Mouse (Mus musculus) brown adipose tissue, adult 24 weeks (tissue): ENCODE measurements around the gene Fgf12. TPM values are rescaled to one million over a fixed set of nuclear protein-coding genes. Genes with fewer than 3 reads are reported as not detected.

ENCODE experiments used
- H3K27ac ChIP-seq: fragments of 200-500 bp; replicated peaks from 2 replicates; pipeline ENCODE4 v1.5.1; 2012; ENCODE audit warnings: low read depth, mild to moderate bottlenecking, low read length
- H3K4me1 ChIP-seq: fragments of 200-500 bp; 2 replicates; pipeline ENCODE4 v1.6.1; 2012; ENCODE audit warnings: low read length, mixed read lengths; ENCODE audit not compliant: control insufficient read depth, insufficient read depth, insufficient read length
- H3K4me3 ChIP-seq: fragments of 200-500 bp; 2 replicates; pipeline ENCODE4 v1.5.1; 2012; ENCODE audit warnings: low read depth, mild to moderate bottlenecking, low read length, moderate library complexity; ENCODE audit not compliant: insufficient read depth
- polyA plus RNA-seq: library from polyadenylated mRNA; stranded (reverse); fragments of >200 nt; gene quantifications from 2 replicates; pipeline ENCODE4 v1.2.4, GENCODE M21; 2012; ENCODE audit not compliant: missing spikeins, insufficient read depth, insufficient read length

Fgf12 gene
- polyA plus RNA-seq = not detected in 2 replicates

DNA sequence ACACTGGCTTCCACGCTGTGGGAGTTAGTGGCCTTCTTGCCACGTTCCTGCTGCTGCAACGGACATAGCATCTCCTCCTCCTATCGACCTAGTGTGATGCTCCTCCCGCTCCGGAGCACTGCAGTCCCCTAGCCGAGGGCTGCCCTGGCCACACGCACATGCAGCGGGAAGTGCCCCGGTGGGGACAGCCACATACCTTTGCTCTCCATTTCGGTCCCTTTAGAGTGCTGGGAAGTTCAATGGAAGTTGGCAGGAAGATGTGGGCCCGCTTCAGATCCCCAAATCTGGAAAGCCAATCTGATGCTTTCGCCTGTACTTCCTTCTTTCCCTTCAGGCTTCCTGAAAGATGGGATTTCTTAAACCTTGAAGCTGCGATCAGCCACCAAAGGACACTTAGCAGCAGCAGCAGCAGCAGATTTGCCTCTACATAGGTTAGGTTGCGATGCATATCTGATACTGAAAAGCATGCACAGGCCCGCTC, at the start of gene Fgf12:
Fgf12 (minus strand) TSS at position 431 of the 481 bp plus-strand sequence.
- Histone ChIP-seq H3K4me3 (no peak within 1 kb of the TSS), H3K27ac (no peak within 1 kb of the TSS)

DNA sequence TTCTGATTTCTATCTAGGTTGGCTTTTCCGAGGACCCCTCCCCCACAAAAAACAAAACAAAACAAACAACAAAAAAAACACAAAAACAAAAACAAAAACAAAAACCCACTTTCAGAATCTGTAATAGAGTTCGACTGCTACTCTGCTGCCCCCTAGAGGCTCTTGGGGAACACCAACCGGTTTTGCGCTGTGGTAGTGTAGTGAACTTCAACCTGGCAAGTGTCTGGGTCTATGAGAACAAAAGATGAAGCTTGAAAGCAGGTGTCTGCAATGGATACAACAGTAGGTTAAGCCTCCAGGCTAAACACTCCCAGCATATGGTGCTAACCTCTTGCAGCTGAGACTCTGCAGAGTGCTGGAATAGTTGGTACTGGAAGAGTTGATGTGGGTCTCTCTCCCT, 40.2 kb upstream of the Fgf12 start:
- H3K4me3 ChIP-seq = no peak overlapping the region
- H3K27ac ChIP-seq = no peak overlapping the region
- H3K4me1 ChIP-seq = no peaks in the 10 kb centered on the region

More for the DNA sequence above, at the start of gene Fgf12:
- H3K4me1 ChIP-seq = no peaks in the 10 kb centered on the region

DNA sequence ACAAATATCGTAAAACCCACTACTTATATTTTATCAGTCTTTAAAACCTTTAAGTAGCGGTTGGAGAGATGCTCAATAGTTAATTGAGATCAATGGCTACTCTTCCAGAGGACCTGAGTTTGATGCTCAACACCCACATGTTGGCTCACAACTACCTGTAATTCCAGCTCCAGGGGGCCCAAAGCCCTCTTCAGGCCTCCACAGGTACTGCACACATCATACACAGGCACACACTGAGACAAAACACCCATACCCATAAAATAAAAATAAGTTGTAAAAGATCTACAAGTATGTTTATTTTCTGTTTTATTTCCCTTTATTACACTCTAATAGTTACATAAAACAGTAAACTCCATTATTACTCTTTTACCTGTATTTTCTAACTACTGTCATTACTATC, 17.4 kb upstream of the Fgf12 start:
- Histone ChIP-seq H3K4me3 (no peak overlapping the region), H3K4me1 (no peaks in the 10 kb centered on the region), H3K27ac (no peak overlapping the region)

- no peaks in the 10 kb centered on the region for H3K4me1 ChIP-seq
- no peak overlapping the region for H3K27ac ChIP-seq
- no peak overlapping the region for H3K4me3 ChIP-seq
Measured at GRCm38 (mm10) chr16:28761417-28761976, 8.6 kb upstream of the Fgf12 start.

DNA sequence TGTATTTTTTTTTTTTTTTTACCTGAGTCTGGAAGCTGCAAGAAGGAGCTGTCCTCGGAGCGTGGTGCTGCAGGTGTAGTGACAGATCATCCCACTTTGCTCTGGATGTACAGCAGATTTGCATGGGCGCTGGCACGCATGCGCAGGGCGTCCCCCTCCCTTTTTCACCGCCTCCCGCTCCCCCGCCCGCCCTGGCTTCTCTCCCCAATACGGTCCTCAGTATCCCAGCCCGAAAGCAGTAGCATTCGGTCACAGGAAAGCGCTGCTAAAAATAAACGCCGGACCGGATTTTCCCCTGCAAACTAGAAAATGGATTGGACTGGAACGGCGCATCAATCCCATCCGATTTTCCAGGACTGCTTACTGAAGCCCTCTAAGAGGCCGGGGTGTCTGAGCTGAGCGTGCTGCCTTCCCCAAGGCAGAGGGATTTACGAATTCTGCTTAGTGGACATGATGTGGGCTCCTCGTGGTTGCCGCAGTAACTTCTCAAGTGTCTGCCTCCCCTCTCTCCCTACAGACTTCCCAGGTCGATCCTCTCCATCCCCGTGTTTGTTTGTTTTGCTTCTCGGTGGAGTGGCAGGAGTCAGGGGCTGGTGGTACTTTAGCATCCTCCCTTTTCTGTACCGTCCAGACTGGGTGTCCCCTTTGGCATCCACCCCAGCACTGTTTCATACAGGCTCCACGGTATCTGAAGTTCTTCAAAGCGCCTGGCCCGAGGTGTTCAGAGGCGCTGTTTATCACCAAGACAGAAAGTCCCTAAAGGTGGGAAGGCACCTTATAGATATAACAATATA, 453 bp upstream of the Fgf12 start:
- no peaks in the 10 kb centered on the region for H3K4me1 ChIP-seq
- H3K4me3 ChIP-seq = no peak overlapping the region
- no peak overlapping the region for H3K27ac ChIP-seq

DNA sequence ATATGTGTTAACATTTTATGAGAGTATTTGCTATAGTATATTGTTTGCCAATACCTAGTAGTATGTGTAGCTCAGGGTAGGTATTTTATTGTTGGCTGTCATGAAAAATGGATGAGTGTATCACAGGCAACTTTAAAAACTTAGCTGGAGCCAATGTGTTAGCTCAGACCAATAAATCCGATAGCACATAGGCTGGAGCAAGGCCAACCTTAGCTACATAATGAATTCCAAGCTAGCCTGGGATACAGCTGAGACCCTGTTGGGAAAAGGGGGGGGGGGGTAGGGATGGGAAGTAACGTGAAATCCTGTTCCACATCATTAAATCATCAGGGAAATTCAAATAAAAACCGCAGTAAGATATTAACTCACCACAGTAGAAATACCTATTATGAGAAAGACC, 18.4 kb downstream of the Fgf12 start:
- Histone ChIP-seq H3K4me3 (no peak overlapping the region), H3K4me1 (no peaks in the 10 kb centered on the region), H3K27ac (no peak overlapping the region)

DNA sequence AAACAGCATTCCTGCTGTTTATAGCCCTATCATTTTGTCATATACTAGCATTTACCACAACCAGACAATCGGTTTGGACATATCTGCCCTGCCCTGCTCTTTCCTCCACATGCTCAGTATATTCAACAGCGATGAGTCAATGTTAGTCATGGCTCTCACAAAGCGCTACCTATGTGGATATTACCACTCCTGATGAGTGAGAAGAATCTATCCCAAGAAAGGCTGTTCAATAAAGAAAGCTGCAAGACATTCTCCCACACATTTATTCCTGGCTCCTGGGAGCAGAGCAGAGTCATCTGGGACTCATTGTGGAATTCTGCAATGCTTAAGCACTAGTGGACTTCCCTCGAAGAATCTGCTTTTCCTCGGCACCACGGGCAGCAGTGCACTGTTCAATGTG, 26.1 kb downstream of the Fgf12 start:
- no peaks in the 10 kb centered on the region for H3K4me1 ChIP-seq
- no peak overlapping the region for H3K4me3 ChIP-seq
- no peak overlapping the region for H3K27ac ChIP-seq

GRCm38 (mm10) chr16:28706623-28707022, 46.2 kb downstream of the Fgf12 start:
- no peak overlapping the region for H3K27ac ChIP-seq
- H3K4me1 ChIP-seq = no peaks in the 10 kb centered on the region
- no peak overlapping the region for H3K4me3 ChIP-seq

DNA sequence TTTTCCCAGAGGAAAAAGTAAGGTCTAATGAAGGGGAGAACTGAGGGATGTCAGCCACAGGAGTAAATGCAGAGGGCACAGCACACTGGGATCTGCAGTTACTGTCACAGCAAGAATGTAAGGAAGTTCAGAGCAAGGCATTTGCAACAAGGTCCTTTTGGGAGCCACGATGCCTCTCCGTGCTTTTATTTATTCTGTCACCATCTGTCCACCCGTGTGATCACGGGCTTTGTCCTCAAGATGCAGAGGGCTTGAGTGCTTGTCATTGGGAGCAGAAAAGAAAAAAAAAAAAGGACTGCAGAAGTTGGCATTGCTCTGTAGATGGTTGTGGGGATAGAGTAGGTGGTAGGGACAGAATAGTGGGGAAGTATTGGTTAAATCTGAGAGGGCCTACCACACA, 52.5 kb downstream of the Fgf12 start:
- no peak overlapping the region for H3K27ac ChIP-seq

GRCm38 (mm10) chr16:28696851-28697250, 56.0 kb downstream of the Fgf12 start:
- no peak overlapping the region for H3K27ac ChIP-seq
- H3K4me3 ChIP-seq = no peak overlapping the region
- no peaks in the 10 kb centered on the region for H3K4me1 ChIP-seq

More for the DNA sequence above, 52.5 kb downstream of the Fgf12 start:
- H3K4me1 ChIP-seq = no peaks in the 10 kb centered on the region
- no peak overlapping the region for H3K4me3 ChIP-seq

DNA sequence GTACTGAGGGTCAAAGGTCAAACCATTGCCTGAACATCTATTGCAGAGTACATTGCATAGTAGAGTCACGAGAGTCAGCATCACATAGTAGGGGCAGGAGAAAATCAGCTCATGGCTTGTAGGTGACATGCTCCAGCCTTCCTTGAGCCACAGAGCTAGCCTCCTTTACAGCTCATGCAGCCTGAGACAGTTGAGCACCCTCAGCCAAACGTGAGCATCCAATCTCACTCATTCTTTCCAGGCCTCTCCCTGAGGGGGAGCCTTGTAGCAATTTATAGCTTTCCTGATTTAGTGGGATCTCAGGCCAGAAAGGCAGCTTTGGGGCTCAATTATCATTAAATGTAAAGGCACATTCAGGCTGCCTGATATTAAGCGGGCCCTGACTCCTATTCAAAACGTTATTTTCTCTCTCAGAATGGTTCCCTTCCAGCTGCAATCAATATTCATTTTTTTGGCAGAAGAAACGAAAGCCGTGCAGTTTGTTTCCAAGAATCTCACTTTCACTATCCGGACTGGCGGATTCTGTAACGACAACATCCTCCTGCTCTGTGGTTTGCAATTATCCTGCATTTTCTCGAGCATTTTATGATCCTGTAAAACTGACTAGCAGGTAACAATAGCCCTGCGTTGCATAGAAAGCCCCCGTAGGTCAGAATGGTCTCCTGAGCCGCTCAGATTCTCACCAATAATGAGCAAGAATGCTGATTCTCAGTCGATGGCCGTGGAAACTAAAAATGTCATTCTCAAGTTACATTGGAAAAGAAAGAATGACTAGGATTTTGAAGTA, 58.6 kb downstream of the Fgf12 start:
- Histone ChIP-seq H3K4me3 (peak overlapping the region; percentile 25; the same call in 1 of the 2 replicates), H3K27ac (no peak overlapping the region), H3K4me1 (no peaks in the 10 kb centered on the region)

- H3K4me1 ChIP-seq = no peaks in the 10 kb centered on the region
- no peak overlapping the region for H3K27ac ChIP-seq
- no peak overlapping the region for H3K4me3 ChIP-seq
Measured at GRCm38 (mm10) chr16:28688861-28689385, 63.9 kb downstream of the Fgf12 start.

GRCm38 (mm10) chr16:28681625-28682024, 71.2 kb downstream of the Fgf12 start:
- no peaks in the 10 kb centered on the region for H3K4me1 ChIP-seq
- no peak overlapping the region for H3K27ac ChIP-seq
- H3K4me3 ChIP-seq = no peak overlapping the region

DNA sequence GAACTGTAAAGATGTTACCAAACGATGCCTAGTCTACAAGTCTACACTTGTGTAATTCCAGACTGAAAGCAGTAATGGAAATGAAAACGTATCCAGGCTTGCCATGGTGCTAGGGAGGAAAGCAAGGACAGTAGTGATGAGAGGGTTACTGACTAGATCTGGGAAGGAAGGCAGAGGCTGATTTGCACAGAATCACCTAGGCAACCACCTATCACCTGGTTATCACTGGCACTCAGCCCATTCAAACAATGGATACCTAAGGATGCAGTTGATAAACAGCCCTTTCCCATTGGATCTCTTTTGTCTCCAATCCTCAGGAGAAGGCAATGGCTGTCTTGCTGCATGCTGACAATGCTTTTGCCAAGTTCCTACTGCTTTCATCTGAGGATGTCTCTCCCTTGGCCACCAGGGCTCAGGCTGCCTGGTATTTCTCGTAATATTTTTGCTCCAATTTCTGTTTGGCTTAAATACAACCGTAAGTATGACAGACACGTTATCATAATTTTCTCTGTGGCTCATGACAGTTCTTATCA, 84.0 kb downstream of the Fgf12 start:
- Histone ChIP-seq H3K4me1 (no peaks in the 10 kb centered on the region), H3K4me3 (no peak overlapping the region), H3K27ac (no peak overlapping the region)

DNA sequence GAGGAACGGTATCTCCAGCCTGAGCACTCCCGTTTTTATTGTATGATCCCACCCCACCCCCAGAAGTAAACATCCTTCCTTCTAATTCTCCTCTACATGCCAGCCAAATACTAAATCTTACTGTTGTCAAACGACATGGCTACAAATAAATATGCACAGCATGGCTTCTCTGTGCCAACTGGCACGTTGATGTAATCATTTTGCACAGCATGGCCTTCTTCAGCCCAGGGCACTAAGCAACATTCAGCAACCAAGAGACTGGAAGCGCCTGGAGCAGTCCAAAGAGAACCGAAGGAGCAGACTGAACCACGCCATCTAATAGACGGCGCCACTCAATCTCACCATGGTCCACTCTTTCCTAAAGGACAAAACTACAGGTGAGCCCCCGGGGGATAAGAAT, 100.2 kb downstream of the Fgf12 start:
- Histone ChIP-seq H3K27ac (no peak overlapping the region), H3K4me3 (no peak overlapping the region), H3K4me1 (no peaks in the 10 kb centered on the region)
